Mouse (Mus musculus) kidney, postnatal 14 days (tissue): ENCODE results near the gene Nedd9.

ENCODE experiments used
- DNase-seq: peaks from one replicate; pipeline ENCODE4 v3.0.0; 2022; ENCODE audit warnings: mixed read lengths

Gene Nedd9

DNA sequence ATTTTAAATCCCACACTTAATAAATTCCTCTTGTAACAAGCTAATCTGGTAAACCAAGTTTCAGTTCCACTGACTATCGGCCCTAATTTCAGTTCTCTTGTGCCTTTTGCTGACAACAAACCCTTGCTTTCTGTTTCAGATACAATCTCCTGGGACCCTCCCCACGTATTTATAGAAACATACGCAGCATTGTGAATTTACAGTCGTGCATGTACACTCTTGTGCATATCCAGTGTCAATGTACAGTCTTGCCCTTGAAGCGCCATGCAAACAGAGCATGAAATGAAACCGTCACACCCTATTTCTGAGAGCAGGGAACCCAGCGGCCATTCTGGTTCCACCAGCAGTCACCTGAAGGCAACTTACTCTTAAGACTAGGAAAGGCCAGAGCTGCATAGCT is 4.4 kb upstream of the Nedd9 start:
- no peak for DNase-seq

DNA sequence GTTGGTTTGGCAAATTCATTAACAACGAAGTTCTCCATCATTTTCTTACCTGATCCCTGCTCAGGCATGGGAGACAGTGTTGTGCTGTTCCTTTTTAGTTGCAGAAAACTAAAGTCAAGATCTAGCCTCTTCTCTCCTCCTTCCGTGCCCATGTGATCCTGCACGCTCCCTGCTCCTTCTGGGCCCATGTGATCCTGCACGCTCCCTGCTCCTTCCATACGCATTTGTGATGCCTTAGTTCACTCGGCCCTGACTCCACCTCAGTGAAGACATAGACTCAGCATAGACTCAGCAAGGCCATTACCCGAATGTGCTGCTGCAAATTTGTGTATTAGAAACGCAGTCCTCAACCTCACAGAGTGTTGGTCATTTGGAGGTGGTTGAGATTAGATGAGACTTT is 3.1 kb upstream of the Nedd9 start:
- DNase-seq = no peak

DNA sequence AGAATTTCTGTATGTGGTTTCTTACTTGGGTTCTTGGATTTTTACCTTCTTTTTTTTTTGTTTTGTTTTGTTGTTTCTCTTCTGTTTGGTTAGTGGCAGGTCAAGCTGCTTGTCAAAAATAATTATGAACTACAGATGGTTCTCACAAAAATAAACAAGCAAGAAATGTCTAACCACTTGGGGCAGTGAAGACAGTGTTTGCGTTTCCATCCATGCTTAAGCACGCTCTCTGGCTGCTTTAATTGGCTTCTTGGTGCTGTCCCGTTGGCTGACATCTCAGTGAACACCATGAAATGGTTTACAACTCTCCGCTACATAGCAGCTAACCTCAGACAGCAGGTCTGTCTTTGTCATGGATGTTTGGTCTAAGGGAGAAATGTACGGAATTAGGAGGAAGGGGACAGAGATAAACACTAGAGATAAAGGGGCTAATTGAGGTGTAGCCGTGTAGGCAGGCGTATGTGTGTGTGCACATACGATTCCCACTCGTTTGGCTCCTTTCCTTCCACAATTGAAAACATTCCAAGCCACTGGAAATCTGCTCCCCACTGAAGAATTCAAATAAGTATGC is 2.6 kb upstream of the Nedd9 start:
- DNase-seq = no peak

DNA sequence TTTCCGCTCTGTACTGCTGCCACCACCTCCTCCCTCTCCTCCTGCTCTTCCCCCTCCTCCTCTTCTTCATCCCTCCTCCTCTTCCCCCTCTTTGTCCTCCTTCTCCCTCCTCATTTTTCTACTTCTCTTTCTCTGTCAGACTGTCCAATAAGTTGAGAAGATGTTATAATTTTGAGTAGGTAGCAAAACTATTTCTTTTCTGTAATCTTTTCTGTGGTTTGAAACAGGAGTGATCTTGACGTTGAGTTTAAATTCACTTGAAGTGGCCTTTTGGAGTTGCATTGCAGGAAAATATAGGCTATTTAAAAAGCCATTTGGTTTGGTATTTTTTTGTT is 214 bp upstream of the Nedd9 start:
- DNase-seq = no peak

DNA sequence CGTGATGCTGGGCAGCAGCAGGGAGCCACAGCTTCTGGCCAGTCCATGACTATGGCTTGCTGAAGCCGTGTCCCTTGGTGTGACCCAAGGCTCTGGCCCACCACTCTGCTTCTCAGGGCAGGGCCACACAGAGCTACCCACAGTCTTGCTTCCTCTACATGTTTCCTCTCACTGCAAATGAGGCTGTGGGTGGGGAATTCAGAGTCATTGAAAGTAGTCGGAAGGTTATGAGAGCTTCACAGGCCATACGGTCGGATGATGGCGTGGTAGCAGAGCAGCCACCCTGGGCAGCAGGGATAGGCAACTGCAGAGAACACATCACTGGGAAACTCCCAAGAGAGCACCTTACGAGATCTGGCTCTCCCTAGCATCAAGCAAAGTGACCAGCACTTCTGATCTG is 3.2 kb downstream of the Nedd9 start:
- no peak for DNase-seq

DNA sequence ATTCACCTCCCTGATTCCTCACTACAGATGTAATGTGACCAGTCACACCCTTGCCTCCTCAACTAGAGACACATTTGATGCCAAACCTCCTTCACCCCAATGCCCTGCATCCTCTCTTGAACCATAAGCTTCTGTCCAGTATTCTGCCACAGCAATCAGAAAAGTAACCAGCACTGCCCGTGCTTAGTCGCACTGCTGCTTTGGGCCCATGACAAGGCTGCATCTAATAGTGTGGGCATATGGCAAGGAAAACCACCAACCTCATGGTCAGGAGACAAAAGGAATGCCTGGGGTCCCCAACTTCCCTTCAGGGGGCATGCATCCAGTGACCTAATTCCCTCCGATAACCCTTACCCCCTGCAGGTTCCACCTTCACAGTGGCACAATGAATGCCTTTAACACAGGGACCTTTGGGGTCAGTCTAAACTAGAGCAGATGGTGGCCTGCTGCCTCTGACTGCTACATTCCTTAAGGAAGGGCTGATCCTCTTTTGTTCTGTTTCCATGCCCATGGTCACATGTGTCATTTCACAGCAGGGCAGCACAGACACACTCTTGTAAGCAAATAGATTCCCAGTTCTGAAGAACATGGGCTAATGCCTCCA is 4.7 kb downstream of the Nedd9 start:
- no peak for DNase-seq

DNA sequence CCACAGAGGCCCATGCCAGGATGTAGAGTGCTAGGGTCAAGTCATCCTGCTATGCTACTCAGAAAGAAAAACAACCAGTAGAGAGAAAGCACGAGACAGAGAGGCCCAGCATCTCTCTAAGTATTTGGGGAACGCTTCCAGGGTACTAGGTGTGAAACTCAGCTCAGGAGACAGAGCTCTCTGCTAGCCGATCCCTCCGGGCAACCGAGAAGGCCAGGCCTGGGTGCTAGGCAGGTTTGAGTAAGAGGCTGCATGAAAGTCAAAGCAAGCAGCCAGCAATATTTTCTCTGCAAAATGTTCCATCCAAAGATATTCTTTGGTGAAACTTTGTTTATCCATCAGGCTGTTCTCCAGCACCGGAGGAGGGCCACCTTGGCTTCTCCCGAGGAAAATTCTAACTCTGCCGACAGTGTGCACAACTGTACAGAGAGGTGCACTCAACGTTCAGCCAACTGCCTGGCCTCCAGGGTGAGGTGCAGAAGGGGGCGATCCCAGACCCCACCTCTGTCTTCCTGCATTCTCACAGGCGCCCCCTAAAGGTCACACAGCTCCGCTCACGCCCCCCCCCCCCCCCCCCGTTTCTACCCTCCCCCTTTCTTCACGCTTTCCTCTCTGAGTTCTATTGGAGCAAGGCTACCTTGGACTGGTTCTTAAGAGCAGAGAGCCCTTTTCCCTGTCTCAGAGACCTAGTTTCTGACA is 7.3 kb downstream of the Nedd9 start:
- no peak for DNase-seq

DNA sequence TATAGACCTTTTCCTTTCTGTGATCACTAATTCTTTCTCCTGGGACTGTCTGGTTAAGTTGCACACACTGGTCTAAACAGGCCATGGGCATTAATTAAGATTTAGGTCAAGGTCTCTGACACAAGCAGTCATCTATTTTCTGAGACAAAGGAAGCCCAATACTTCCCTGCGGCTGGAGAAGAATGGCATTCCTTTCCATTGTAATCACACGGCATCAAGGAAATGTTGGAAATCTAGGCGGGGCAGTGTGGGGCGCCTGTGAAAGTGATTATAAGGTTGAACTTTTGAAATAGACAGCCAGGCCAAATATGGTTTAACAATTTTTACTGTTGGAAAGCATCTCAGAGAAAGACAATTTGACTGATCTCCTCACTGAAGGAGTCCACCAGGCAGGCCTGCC is 10.9 kb downstream of the Nedd9 start:
- DNase-seq = peak; percentile 60

DNA sequence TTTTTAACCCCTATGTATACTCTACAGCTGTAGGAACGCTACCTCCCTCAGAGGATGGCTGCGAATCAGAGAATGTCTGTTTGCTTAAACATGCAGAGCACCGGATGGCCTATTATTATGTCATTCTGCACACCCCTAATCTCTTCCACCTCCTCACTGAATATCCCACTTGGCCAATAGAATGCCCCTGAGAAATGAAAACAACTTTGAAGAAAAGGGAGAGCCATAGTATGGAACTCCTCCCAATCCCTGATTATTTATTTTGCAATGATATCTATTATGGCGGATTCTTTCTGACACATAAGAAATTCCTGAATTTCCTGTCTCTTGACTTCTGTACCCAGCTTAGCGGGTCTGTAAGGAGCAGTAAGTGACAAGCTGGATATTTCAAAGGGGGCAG is 12.8 kb downstream of the Nedd9 start:
- no peak for DNase-seq

DNA sequence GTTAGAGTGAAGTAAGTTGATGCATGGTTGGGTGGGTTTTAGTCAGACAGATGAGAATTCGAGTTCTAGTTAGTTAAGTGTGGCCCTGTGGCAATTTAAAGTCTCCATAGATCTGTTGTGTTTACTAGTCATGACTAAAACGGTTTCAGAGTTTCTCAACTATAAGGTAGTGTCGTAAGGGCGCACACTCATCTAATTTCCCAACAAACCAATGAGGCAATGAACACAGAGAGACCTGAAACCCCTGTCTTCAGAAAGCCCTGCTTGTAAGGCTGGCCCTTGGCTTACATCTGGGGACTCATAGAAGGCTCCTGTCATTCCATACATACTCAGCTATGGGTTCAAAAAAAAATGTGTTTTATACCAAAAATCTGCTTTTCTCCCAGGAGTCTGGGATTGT is 13.7 kb downstream of the Nedd9 start:
- DNase-seq = no peak

DNA sequence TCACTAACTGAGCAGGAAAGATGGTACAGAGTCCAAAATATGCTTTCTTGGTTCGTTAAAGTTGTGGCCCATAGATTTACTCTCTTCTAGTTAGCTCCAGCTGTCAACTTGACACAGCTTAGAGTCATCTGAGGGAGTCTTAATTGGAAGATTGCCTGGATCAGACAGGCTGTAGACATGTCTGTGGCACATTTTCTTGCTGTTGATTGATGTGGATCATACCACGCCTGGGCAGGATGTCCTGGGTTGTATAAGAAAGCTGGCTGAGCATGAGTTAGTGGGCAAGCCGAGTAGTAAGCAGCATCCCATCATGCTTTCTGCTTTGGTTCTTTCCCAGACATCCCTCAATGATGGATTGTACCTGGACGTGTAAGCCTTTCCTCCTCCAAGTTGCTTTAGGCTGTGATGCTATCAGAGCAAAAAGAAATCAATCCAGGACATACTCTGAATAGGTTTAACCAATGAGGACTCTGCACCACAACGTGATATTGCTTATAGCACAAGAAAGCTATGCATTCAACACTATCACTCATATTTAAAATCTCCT is 14.2 kb downstream of the Nedd9 start:
- DNase-seq = no peak

DNA sequence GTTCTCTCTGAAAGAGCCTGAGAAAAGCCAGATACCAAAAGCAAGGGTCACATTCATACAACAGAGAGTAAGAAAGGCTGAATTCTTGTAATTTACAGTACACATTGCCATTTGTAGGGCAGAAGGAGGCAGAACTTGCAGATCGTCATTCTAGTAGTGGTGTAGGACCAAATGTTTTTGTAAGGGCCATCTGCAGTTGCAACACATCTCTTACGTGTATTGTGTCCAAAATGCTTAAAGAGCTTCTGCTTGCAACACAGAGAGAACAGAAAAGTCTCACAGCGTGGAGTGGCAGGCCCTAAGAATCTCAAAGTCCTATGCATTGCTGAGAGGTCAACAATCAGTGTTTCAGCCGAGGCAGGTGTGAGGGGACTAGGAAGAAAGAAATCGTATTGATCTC is 18.9 kb downstream of the Nedd9 start:
- DNase-seq = no peak

DNA sequence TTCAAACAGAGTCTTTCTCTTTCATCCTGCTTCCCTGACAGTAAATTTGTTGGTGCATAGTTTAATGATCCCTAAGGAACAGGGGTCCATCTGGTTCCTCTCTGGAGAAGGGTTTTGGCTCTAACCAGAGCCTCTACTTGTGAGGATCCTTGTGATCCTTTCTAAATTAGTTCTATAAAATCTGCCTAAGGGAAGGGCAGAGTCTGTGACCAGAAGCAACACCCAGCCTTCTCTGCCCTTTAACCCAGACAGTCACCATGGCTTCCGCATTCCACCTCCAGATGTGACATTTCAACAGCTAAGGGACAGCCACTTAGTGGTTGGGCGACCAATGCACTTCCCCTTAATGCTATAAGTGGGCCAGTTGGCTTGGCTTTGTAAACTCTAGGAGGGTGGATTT is 20.1 kb downstream of the Nedd9 start:
- DNase-seq = peak; percentile 75

DNA sequence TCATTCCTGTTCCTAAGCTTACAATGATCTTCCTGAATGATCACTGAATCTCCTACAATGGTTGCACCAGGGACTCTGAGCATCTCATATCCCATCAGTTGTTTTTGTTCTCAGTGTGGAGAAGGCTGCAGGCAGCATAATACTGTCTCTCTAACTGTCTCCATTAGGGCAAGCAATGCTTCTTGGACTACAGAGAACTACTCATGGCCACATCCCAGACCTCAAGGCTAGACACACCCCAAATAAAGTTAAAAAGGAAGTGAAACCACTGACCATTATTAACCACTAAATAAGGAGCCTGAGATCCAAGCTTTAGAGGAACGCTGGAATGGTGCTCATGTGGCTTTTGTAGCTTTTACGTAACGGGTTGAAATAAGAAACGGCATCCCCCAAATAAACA is 20.5 kb downstream of the Nedd9 start:
- peak; percentile 27 for DNase-seq

DNA sequence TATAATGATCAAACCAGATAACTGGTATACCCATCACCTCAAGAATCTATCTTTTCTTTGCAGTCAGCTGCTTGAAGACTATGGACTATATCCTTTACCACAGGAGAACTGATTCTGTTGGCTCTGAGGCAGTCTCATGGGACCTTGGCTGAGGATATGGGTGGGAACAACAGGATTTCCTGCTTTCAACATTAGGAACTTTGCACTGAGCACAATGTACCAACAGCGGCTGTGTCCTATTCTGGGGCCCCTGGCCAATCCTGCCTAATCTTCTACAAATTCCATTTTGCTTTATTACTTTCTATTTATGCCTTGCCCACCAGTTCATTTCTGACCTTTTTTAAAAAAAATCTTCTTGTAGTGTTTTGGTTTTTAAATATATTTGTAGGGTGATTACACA is 21.0 kb downstream of the Nedd9 start:
- DNase-seq = peak; percentile 80

DNA sequence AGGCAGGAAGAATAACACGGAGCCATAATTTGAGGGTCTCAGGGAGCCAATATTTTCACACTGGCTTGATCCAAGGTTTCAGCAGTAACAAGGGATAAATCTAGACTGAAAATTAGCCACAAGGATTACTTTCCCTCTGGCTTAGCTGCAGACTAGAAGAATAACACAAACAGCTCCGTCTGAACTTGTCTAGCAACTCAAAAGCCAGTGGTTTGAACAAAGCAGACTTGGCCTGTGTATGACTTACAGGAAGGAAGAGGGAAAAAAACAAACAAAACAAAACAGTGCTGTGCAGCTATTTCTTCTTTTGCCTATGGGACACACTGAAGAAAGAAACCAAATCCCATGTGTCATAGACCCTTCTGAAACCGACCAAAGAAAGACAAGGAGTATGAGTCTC is 25.7 kb downstream of the Nedd9 start:
- DNase-seq = no peak

DNA sequence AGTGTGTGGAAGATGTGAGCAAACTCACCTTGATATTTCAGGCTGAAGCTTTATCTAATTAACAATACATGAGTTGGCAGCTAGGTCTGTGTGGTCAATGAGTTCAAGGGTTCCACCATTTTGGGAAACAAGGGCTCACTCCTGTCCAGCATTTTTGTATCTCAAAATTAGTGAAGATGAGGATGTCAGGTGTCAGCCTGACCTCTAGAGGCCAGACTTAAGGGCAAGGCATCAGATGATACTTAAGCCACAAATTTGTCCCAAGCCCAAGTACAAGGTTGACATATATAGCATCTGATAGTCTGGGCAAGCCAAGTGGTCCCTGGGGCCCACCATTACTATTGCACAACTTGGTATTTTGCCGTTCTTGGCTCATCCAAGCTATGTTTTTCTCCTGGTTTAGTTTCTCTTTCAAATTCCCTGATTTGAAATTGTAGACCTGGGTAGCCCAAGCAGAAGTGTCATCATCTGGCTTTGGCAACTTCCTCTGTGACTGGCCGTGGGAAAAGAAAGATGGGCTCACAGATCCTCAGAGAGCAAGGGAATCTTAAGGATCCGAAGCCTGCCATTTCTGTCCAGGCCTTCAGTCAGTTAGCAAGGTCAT is 27.4 kb downstream of the Nedd9 start:
- no peak for DNase-seq

DNA sequence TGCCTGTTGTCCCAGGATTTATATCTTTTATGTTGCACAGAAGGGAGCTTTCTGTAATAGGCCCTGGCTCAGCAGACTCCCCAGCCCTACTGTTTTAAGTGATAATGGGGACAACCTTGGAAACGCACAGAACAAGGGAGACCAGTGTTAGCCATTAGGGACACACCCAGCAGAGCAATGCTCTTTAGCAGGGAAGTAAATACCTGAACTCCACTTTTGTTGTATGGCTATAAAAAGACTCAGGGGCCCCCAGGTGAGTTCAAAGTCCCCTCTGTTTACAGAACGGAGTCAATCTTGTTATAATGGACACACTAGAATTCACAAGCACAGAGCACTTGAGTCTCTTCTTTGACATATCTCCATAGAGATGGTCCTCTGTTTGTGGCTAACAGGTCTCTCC is 28.5 kb downstream of the Nedd9 start:
- DNase-seq = no peak

DNA sequence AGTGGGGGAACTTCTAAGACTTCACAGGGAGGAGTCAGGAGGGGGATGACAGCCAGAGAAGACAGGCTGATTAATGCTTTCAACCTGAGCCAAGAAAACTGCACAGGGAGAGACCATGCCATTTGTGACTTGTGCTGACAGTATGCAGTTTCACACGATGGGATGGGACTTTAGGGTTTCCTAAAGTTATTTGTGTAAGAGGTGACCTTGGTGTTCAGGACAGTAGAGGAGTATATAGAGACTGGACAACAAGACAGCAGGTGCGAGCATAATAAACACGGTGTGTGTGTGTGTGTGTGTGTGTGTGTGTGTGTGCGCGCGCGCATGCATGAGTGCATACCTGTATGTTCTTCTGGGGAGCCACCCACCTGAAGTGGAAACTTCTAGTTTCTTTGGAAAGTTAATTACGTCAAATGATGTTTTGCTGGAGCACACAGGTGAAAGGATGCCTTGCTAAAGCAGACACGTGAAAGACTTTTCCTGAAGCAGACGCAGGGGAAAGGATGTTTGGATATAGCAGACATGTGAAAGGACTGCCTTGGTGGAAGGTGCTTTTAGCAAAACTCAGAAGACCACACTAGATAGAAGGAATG is 29.3 kb downstream of the Nedd9 start:
- no peak for DNase-seq

DNA sequence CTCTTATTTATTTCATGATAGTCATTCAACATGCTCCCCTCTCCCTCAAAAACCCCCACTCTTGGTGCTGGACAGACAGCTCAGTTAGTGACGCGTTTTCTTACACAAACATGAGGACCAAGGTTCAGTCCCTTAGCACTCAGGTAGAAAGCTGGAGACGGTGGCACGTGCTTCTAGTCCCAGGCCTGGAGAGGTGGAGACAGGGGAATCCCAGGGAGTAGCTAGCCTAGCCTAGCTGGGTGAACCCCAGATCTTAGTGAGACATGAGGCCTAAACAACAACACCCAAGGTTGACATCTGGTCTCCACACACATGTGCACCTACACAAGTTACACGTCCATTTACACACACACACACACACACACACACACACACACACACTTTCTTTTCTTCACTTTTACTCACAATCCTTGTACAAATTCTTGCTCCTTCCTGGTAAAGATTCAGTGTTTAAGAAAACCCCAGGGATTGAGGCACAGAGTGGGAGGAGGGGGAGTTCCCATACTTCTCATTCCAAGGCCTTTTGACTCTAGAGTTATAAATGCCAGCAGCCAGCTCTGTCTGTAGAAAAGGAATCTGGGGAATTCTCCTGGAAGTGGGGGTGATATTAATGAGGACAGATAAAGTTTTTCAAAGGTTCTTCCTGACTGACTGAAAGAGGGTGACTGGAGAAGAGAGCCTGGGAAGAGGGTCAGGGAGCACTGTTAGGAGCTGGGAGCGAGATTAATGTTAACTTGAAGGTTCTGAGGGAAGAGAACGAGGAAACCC is 29.9 kb downstream of the Nedd9 start:
- peak; percentile 59 for DNase-seq

DNA sequence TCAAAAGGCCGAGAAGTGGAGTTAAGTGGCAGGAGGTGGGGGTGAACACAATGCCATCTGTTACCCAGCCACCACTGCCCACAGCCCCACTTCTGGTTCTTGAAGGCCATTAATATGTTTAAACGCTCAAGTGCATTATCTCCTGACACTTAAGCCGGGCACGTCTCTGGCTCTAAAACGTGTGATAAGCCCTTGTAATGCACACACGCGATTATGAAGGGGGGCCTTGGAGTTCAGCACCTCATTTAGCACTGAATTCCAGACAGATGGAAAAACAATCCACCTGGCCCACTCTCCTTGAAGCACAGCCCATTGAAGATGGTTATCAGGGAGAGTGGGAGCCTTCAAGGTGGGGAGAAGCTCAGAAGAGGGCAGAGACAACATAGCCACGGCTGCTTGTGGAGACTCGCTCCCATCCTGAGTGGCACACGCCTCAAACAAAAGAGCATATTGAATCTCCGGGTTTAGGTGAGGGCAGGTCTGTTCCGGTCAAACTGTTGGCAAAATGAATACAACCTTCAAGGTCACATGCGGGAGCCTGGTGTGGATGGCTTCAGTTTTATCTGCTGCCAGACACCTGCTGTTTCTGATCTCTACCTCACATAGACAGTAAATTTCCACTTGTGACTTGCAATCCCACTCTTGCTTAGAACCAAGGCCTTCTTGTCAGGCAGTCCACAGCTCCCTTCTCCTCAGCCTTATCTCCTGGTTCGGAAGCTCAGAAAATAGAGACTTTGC is 30.7 kb downstream of the Nedd9 start:
- DNase-seq = no peak
